Mouse (Mus musculus): Measurements from ENCODE around the gene Iba57.

GRCm38 (mm10) chr11:59149302-59149701 is 14.2 kb downstream of the Iba57 start:
- TF ChIP-seq CTCF (IDR thresholded peaks at IDR 0.05; ENCODE audit: low read depth) = no peak
- no peak for TF ChIP-seq EP300 (optimal IDR thresholded peaks at IDR 0.05)

All from stomach, postnatal 0 days (tissue).